Mouse (Mus musculus): Measurements from ENCODE around the gene Acp6.

DNA sequence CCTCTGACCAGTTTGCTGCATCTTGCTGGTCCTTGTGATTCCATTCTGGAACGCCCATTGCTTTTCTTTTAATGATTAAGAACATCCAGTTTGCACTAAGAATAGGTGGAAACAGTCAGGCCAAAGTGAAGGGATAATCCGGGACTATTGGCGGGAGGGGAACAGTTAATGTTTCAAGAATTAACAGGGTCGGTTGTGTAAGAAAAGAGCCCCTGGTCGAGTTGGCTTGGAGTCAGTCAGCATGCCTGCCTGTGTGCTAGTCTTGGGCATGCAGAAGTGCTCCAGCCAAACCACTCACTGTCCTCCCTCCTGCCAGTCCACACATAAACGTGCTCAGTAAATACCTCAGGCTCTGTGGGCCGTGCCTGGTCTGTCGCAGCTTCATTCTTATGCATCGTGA, 13.7 kb downstream of the Acp6 start:
- no peak for TF ChIP-seq CTCF (IDR thresholded peaks at IDR 0.05; ENCODE audit: low read depth)
- TF ChIP-seq EP300 (IDR thresholded peaks at IDR 0.05; ENCODE audit: low read depth) = no peak

All from liver, embryonic 14.5 days (tissue).